20 mouse cellular contexts compared by ENCODE assay signal in genomic region chr4:148433336-148433735, GRCm38 (mm10). TPM values are rescaled to one million over a fixed set of nuclear protein-coding genes. Genes with fewer than 3 reads are reported as not detected.
DNase-seq lines count a peak whose midpoint lies in the region; ATAC-seq lines count a peak whose summit lies in the region.
"Had no signal": no experiment of that assay in that cellular context is flagged by ENCODE, and none has a peak within 500 bp of the region (broad histone marks: within the 10 kb centered on the region; RNA-seq: fewer than 3 reads in every experiment).

No protein-coding gene starts in this region.

- WGBS in kidney, embryonic 15.5 days: 57% methylated on average over 18 of the region's 18 CpGs
- 74% methylated on average over 18 of the region's 18 CpGs for WGBS in intestine, embryonic 15.5 days

- no peaks in the 10 kb centered on the region for H3K4me1 ChIP-seq in kidney, embryonic 15.5 days
- no peaks in the 10 kb centered on the region for H3K4me1 ChIP-seq in intestine, embryonic 15.5 days (replicated peaks)
- H3K4me1 ChIP-seq: embryonic facial prominence, embryonic 15.5 days; limb, embryonic 15.5 days had no signal

- peak; percentile 85 for DNase-seq in kidney, adult 11 months
- peak; percentile 82 to 86 for DNase-seq in kidney, adult 8-10 months
- DNase-seq in kidney, postnatal 25 days: peak; percentile 79 to 90
- DNase-seq in embryo, embryonic 10.5 days (ENCODE audit: low spot score): no peak
- DNase-seq: adrenal gland, postnatal 14 days; cerebellum, adult 9-10 months; gastrocnemius, postnatal 36 days; heart, adult 2 months; lung, adult 18-20 months; lung, postnatal 10 days had no signal

- H3K9me3 ChIP-seq in kidney, embryonic 15.5 days (replicated peaks): no peaks in the 10 kb centered on the region
- no peaks in the 10 kb centered on the region for H3K9me3 ChIP-seq in intestine, embryonic 15.5 days
- H3K9me3 ChIP-seq: embryonic facial prominence, embryonic 15.5 days; forebrain, embryonic 15.5 days; limb, embryonic 15.5 days; midbrain, embryonic 12.5 days had no signal

- no peak overlapping the region for H3K9ac ChIP-seq in kidney, embryonic 15.5 days
- no peak overlapping the region for H3K9ac ChIP-seq in intestine, embryonic 15.5 days
- H3K9ac ChIP-seq: embryonic facial prominence, embryonic 15.5 days; forebrain, embryonic 15.5 days; limb, embryonic 15.5 days; midbrain, embryonic 12.5 days had no signal

- no peak overlapping the region for H3K4me3 ChIP-seq in kidney, embryonic 15.5 days (replicated peaks)
- H3K4me3 ChIP-seq in intestine, embryonic 15.5 days (replicated peaks): no peak overlapping the region
- H3K4me3 ChIP-seq: embryonic facial prominence, embryonic 15.5 days; forebrain, embryonic 15.5 days; heart, adult 2 months; left cerebral cortex, adult 2 months; limb, embryonic 15.5 days; midbrain, embryonic 12.5 days had no signal

- H3K36me3 ChIP-seq in kidney, embryonic 15.5 days: peaks cover 11% of the 10 kb centered on the region
- H3K36me3 ChIP-seq in intestine, embryonic 15.5 days: peaks cover 4% of the 10 kb centered on the region; the same call in 1 of the 2 replicates
- H3K36me3 ChIP-seq: forebrain, embryonic 15.5 days; midbrain, embryonic 12.5 days had no signal

- no peak for ATAC-seq in kidney, embryonic 15.5 days (replicated peaks; ENCODE audit: low FRiP score)
- peak; percentile 58 for ATAC-seq in intestine, embryonic 15.5 days
- no peak for ATAC-seq in erythroblast, adult 5-6 weeks (replicated peaks; ENCODE audit: low FRiP score, poor library complexity, severe bottlenecking)
- ATAC-seq: CD4-positive, CD25-positive, alpha-beta regulatory T cell, adult 4 months; forebrain, embryonic 15.5 days; hindbrain, postnatal 0 days had no signal

- H3K4me2 ChIP-seq in kidney, embryonic 15.5 days: no peak overlapping the region
- no peak overlapping the region for H3K4me2 ChIP-seq in intestine, embryonic 15.5 days (replicated peaks)
- H3K4me2 ChIP-seq: embryonic facial prominence, embryonic 15.5 days; forebrain, embryonic 15.5 days; limb, embryonic 15.5 days; midbrain, embryonic 12.5 days had no signal

- no peak overlapping the region for H3K27ac ChIP-seq in kidney, embryonic 15.5 days
- H3K27ac ChIP-seq in intestine, embryonic 15.5 days: no peak overlapping the region
- H3K27ac ChIP-seq: embryonic facial prominence, embryonic 15.5 days; forebrain, embryonic 15.5 days; heart, adult 2 months; hindbrain, postnatal 0 days; left cerebral cortex, adult 2 months; limb, embryonic 15.5 days; midbrain, embryonic 12.5 days had no signal

- no peaks in the 10 kb centered on the region for H3K27me3 ChIP-seq in kidney, embryonic 15.5 days
- H3K27me3 ChIP-seq in intestine, embryonic 15.5 days (replicated peaks): no peaks in the 10 kb centered on the region
- H3K27me3 ChIP-seq: embryonic facial prominence, embryonic 15.5 days; forebrain, embryonic 15.5 days; limb, embryonic 15.5 days had no signal

RNA-seq across cellular contexts. Expression of gene Ubiad1, which starts 11.2 kb away (rescaled TPM):
- polyA plus RNA-seq in kidney, embryonic 15.5 days (2015; fragmentation: Nextera tagmentation; extraction: Ambion mirVana): 24.9 and 26.8 TPM in 2 replicates
- polyA plus RNA-seq in intestine, embryonic 15.5 days (2015; fragmentation: Nextera tagmentation; extraction: Ambion mirVana): 22.0 and 22.7 TPM in 2 replicates
- 0.77 and 2.3 TPM in 2 replicates for total RNA-seq in erythroblast, adult 5-6 weeks (2015; ENCODE audit: low replicate concordance)
- 1.3 and 4.9 TPM in 2 replicates for total RNA-seq in erythroblast, adult 5-6 weeks (2017; ENCODE audit: low replicate concordance)

RNA-seq across cellular contexts. Expression of gene Mtor, which starts 15.1 kb away (rescaled TPM):
- polyA plus RNA-seq in kidney, embryonic 15.5 days (2015; fragmentation: Nextera tagmentation; extraction: Ambion mirVana): 19.5 and 20.0 TPM in 2 replicates
- 11.6 and 12.7 TPM in 2 replicates for polyA plus RNA-seq in intestine, embryonic 15.5 days (2015; fragmentation: Nextera tagmentation; extraction: Ambion mirVana)
- 4.6 and 5.4 TPM in 2 replicates for total RNA-seq in erythroblast, adult 5-6 weeks (2015; ENCODE audit: low replicate concordance)
- total RNA-seq in erythroblast, adult 5-6 weeks (2017; ENCODE audit: low replicate concordance): 5.2 and 7.8 TPM in 2 replicates
